Mouse (Mus musculus): ENCODE measurements around the gene Isyna1.

DNA sequence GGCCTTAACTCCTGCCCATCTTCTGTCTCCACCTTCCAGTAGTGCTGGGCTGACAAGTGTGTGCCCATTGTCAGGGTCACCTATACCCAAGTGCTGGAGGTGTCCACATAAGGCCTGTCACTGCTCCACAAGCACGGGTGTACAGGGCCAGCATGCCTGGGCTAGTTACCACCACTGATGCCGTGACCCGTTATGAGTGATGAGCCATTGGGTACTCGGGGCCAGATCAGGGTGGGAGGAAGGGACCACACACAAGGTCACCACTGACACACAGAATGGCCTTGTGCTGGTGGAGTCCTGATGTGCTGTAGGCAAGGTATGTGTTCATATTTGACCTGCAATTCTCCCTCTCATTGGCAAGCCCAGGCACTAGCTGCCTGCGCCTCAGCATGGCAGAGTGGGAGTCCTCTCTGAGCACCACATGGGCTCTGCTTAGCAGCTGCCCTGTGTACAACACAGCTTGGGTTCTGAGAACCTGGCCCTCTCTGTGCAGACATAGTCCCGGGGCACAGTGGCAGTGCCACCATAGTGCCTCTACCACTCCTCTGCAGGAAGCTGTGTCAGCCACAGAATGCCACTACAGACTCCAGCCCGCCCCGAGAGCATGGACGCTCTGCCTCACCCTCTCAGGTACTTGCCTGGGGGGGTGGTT, 9.4 kb upstream of the Isyna1 start:
- TF ChIP-seq CTCF (IDR thresholded peaks at IDR 0.05; ENCODE audit: borderline replicate concordance, insufficient read depth, low read length) (no peak), POLR2A (IDR thresholded peaks at IDR 0.05; ENCODE audit: low read depth, low read length) (no peak)
